Mouse (Mus musculus) forebrain, embryonic 11.5 days (tissue): Measurements from ENCODE around the gene Ift74. TPM values are rescaled to one million over a fixed set of nuclear protein-coding genes. Genes with fewer than 3 reads are reported as not detected.
"Not testable (repeated sequence)": the region's sequence is repeated elsewhere in the genome, so short reads cannot be mapped to it uniquely, and the experiment has no call there.

ENCODE experiments used
- ATAC-seq: fragments of 200-750 bp; cut with Nextera tagmentation; replicated peaks from 2 replicates; pipeline ENCODE4 v1.8.0; 2017; ENCODE audit warnings: moderate TSS enrichment; ENCODE audit not compliant: low FRiP score
- DNase-seq: peaks from one replicate; pipeline ENCODE4 v3.0.0-alpha.2; 2017; ENCODE audit warnings: low spot score
- H3K27ac ChIP-seq: fragments of 300-500 bp; sonication (generic); 2 replicates; pipeline ENCODE4 v1.5.1; 2014; ENCODE audit warnings: low read depth, low read length
- H3K27me3 ChIP-seq: fragments of 300-500 bp; sonication (generic); 2 replicates; pipeline ENCODE4 v1.6.1; 2014; ENCODE audit warnings: mild to moderate bottlenecking, low read length, mixed read lengths; ENCODE audit not compliant: control insufficient read depth, insufficient read depth
- H3K36me3 ChIP-seq: fragments of 300-500 bp; sonication (generic); 2 replicates; pipeline ENCODE4 v1.6.1; 2014; ENCODE audit warnings: mild to moderate bottlenecking, low read length, moderate library complexity, mixed read lengths; ENCODE audit not compliant: control insufficient read depth, insufficient read depth
- H3K4me1 ChIP-seq: fragments of 300-500 bp; sonication (generic); replicated peaks from 2 replicates; pipeline ENCODE4 v1.6.1; 2014; ENCODE audit warnings: low read length, mixed read lengths; ENCODE audit not compliant: control insufficient read depth, insufficient read depth
- H3K4me2 ChIP-seq: fragments of 300-500 bp; sonication (generic); 2 replicates; pipeline ENCODE4 v1.6.1; 2014; ENCODE audit warnings: low read depth, mild to moderate bottlenecking, low read length, moderate library complexity, mixed read lengths; ENCODE audit not compliant: severe bottlenecking
- H3K4me3 ChIP-seq: fragments of 300-500 bp; sonication (generic); 2 replicates; pipeline ENCODE4 v1.5.1; 2014; ENCODE audit warnings: low read depth, low read length
- H3K9ac ChIP-seq: fragments of 300-500 bp; sonication (generic); 2 replicates; pipeline ENCODE4 v1.6.1; 2014; ENCODE audit warnings: low read length
- H3K9me3 ChIP-seq: fragments of 300-500 bp; sonication (generic); 2 replicates; pipeline ENCODE4 v1.6.1; 2016; ENCODE audit warnings: low read length, mixed read lengths; ENCODE audit not compliant: control insufficient read depth
- WGBS: fragments of 180-500 bp; shearing (Covaris S2); extraction: QIAGEN DNeasy Blood & Tissue Kit; methylation state at CpG from one replicate; pipeline ENCODE4 v1.1.7; 2014; 5-methylcytosine and 5-hydroxymethylcytosine counted together
- polyA plus RNA-seq: library from polyadenylated mRNA; unstranded; fragments of >200 nt; fragmentation: Nextera tagmentation; extraction: Ambion mirVana; gene quantifications from 2 replicates; pipeline ENCODE4 v1.2.1, GENCODE M21; 2014

Ift74 gene
- polyA plus RNA-seq, 1 experiment from 2014 or later: 80.7 TPM

DNA sequence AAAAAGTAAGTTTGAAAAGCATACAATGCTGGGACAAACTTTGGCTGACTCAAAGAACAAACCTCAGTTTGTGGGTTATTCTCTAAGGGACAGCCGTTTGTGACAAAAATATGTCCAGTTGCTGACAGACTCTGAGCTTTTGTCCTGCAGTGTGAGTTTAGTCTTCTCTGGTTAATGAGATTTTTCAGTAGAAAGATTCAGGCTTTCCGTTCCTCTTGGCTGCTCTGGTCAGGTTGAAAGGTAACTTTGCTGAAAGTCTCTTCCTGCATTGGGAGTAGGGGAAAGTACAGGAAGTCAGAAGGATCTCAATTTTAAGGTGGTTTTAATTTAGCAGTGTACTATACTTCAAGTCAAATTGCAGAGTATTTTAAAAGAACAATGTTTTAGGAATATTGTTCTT, 8.7 kb upstream of the Ift74 start:
- no peak for ATAC-seq
- H3K36me3 ChIP-seq: no peaks in the 10 kb centered on the region
- no peaks in the 10 kb centered on the region for H3K27me3 ChIP-seq
- DNase-seq: no peak
- no peak overlapping the region for H3K4me2 ChIP-seq
- no peak overlapping the region for H3K27ac ChIP-seq
- H3K4me3 ChIP-seq: no peak overlapping the region
- no peaks in the 10 kb centered on the region for H3K9me3 ChIP-seq
- H3K4me1 ChIP-seq: 0 out of 2 replicates have a peak, but pooled peaks cover 3% of the 10 kb centered on the region
- no peak overlapping the region for H3K9ac ChIP-seq
- WGBS: 93% methylated on average over 2 of the region's 2 CpGs

DNA sequence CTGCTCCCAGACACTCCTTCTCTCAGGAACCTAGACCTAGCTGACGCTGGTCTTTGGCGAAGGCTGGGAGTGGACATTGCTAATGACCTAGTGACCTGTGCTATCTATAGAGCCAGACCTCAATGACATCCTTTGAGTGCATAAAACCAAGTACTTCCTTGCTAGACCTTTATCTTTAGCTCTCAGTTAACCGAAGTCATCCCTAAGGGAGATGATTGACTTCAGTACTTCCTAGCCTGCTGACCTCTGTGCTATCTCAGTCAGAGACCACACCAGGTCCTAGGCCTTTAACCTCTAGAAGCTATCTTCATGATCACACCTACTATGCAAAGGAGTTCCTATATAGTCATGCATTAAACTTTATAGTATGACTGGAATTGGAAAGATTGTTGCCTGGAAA, 4.0 kb upstream of the Ift74 start:
- no peak overlapping the region for H3K4me2 ChIP-seq
- H3K36me3 ChIP-seq: no peaks in the 10 kb centered on the region
- no peak overlapping the region for H3K9ac ChIP-seq
- ATAC-seq (no peak), DNase-seq (no peak)
- H3K4me1 ChIP-seq: no peaks in the 10 kb centered on the region
- no peaks in the 10 kb centered on the region for H3K27me3 ChIP-seq
- H3K9me3 ChIP-seq: no peaks in the 10 kb centered on the region
- 87% methylated on average over 3 of the region's 3 CpGs for WGBS
- H3K27ac ChIP-seq: no peak overlapping the region
- H3K4me3 ChIP-seq: no peak overlapping the region

GRCm38 (mm10) chr4:94614627-94615006, 326 bp downstream of the Ift74 start:
- no peak for DNase-seq
- 0% methylated on average over 18 of the region's 18 CpGs for WGBS
- H3K4me1 ChIP-seq: 0 out of 2 replicates have a peak, but pooled peaks cover 2% of the 10 kb centered on the region
- peak overlapping the region; percentile 70 for H3K27ac ChIP-seq
- peak overlapping the region; percentile 81 for H3K9ac ChIP-seq
- peak; percentile 74 for ATAC-seq
- H3K4me2 ChIP-seq: peak overlapping the region; percentile 45
- H3K27me3 ChIP-seq: no peaks in the 10 kb centered on the region
- no peaks in the 10 kb centered on the region for H3K36me3 ChIP-seq
- no peaks in the 10 kb centered on the region for H3K9me3 ChIP-seq
- peak overlapping the region; percentile 62 for H3K4me3 ChIP-seq

DNA sequence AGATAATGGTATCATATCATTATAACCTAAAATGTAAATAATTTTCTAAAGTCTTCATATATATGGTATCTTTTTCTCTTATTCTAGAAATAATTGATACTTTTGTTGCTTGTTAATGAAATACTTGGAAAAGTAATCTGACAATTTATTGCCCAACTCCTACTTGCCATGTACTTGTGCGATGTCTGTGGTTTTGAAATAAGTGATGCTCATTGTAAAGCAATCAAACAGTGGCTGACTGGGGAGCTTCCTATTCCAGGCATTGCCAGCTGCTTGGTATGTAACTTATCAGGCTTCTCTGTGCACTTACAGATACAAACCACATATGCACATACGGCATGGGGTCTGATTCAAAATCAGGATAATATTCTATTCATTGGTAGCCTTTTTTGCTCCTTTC, 5.8 kb downstream of the Ift74 start:
- H3K36me3 ChIP-seq: no peaks in the 10 kb centered on the region; the same call in 1 of the 2 replicates
- no peak overlapping the region for H3K4me2 ChIP-seq
- H3K9me3 ChIP-seq: no peaks in the 10 kb centered on the region
- 0 out of 2 replicates have a peak, but pooled peaks cover 2% of the 10 kb centered on the region for H3K4me1 ChIP-seq
- 80% methylated on average over 2 of the region's 2 CpGs for WGBS
- no peak overlapping the region for H3K4me3 ChIP-seq
- no peak overlapping the region for H3K27ac ChIP-seq
- ATAC-seq (no peak), DNase-seq (no peak)
- H3K27me3 ChIP-seq: no peaks in the 10 kb centered on the region
- H3K9ac ChIP-seq: no peak overlapping the region

GRCm38 (mm10) chr4:94643141-94643540, 28.9 kb downstream of the Ift74 start:
- H3K27ac ChIP-seq: no peak overlapping the region
- DNase-seq (no peak), ATAC-seq (no peak)
- H3K9me3 ChIP-seq: no peaks in the 10 kb centered on the region
- H3K36me3 ChIP-seq: no peaks in the 10 kb centered on the region
- no peak overlapping the region for H3K4me2 ChIP-seq
- no peaks in the 10 kb centered on the region for H3K27me3 ChIP-seq
- WGBS: 100% methylated on average over 2 of the region's 2 CpGs
- H3K4me3 ChIP-seq: no peak overlapping the region
- H3K4me1 ChIP-seq: no peaks in the 10 kb centered on the region
- no peak overlapping the region for H3K9ac ChIP-seq

GRCm38 (mm10) chr4:94649920-94650319, 35.6 kb downstream of the Ift74 start, which contains the start of gene Lrrc19:
Gene Lrrc19, minus strand, starts transcription at chr4:94650144.
- Histone ChIP-seq H3K9ac (no peak within 1 kb of the TSS), H3K4me2 (no peak within 1 kb of the TSS), H3K4me3 (no peak within 1 kb of the TSS), H3K36me3 (peaks cover 2% of the 10 kb centered on the region; the same call in 1 of the 2 replicates), H3K27me3 (no peaks in the 10 kb centered on the region), H3K27ac (no peak within 1 kb of the TSS), H3K4me1 (no peaks in the 10 kb centered on the region), H3K9me3 (no peaks in the 10 kb centered on the region)
- ATAC-seq: no peak
- DNase-seq: no peak
- WGBS: 87% methylated on average over 3 of the region's 3 CpGs

GRCm38 (mm10) chr4:94650426-94651175, 36.3 kb downstream of the Ift74 start:
- not testable (repeated sequence) for H3K9ac ChIP-seq, H3K4me1 ChIP-seq, ATAC-seq, H3K36me3 ChIP-seq, H3K9me3 ChIP-seq, H3K4me2 ChIP-seq, H3K27me3 ChIP-seq, H3K27ac ChIP-seq, DNase-seq, H3K4me3 ChIP-seq
- 91% methylated on average over 5 of the region's 5 CpGs for WGBS

DNA sequence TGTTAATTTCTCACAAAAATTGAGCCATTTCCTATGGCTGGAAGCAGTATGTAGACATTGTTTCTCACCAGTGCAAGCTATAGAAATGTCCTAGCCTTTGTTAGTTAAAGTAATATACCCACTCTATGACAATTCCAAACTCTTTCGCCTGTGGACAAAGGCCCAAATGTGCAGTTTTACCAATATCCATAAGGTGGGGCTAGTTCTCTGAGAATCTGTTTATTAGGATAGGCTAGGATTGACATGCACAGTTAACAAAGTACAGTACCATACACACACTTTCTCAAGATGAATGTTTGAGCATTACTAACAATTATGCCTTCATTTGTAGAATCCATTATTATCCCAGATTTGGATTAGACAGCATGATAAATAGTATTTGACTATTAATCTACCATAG, 55.4 kb downstream of the Ift74 start:
- H3K27me3 ChIP-seq: no peaks in the 10 kb centered on the region
- H3K9ac ChIP-seq: no peak overlapping the region
- no peak overlapping the region for H3K27ac ChIP-seq
- H3K4me3 ChIP-seq: no peak overlapping the region
- DNase-seq (no peak), ATAC-seq (peak; percentile 49)
- 48% methylated on average over 1 of the region's 1 CpGs for WGBS
- no peaks in the 10 kb centered on the region for H3K36me3 ChIP-seq
- no peak overlapping the region for H3K4me2 ChIP-seq
- H3K4me1 ChIP-seq: no peaks in the 10 kb centered on the region
- H3K9me3 ChIP-seq: no peaks in the 10 kb centered on the region

GRCm38 (mm10) chr4:94680662-94681061, 66.4 kb downstream of the Ift74 start:
- WGBS: 93% methylated on average over 2 of the region's 2 CpGs

More at GRCm38 (mm10) chr4:94680662-94681061, 66.4 kb downstream of the Ift74 start:
- Histone ChIP-seq H3K27me3 (no peaks in the 10 kb centered on the region), H3K4me2 (no peak overlapping the region), H3K36me3 (peaks cover 4% of the 10 kb centered on the region; the same call in 1 of the 2 replicates), H3K4me3 (no peak overlapping the region), H3K9ac (no peak overlapping the region), H3K27ac (no peak overlapping the region), H3K4me1 (no peaks in the 10 kb centered on the region), H3K9me3 (no peaks in the 10 kb centered on the region)
- DNase-seq: no peak
- no peak for ATAC-seq
